Mouse (Mus musculus): ENCODE results near the gene Gm21477. TPM values are rescaled to one million over a fixed set of nuclear protein-coding genes. Genes with fewer than 3 reads are reported as not detected.
"Not testable (repeated sequence)": the region's sequence is repeated elsewhere in the genome, so short reads cannot be mapped to it uniquely, and the experiment has no call there.

The Gm21477 gene
- not detected for polyA plus RNA-seq (2021)

- in situ Hi-C loops (cut with MboI; ENCODE audit: low pct_unique_long_range_greater_than_20kb); ATAC-seq; CTCF ChIA-PET; POLR2A ChIA-PET; H3K27me3 ChIP-seq; DNase-seq (ENCODE audit: low read depth, low spot score): not testable (repeated sequence)
These were observed at the start of gene Gm21477 for GRCm38 (mm10) chrY:87116521-87116920. Gene Gm21477, plus strand, starts transcription at chrY:87116821.

All from Patski (cell line).